Mouse (Mus musculus) myocyte (in vitro differentiated cells): ENCODE results near the gene Pramel1. TPM values are rescaled to one million over a fixed set of nuclear protein-coding genes. Genes with fewer than 3 reads are reported as not detected.
A peak's percentile ranks its signal among the peaks of the same experiment; 100 is the strongest.
"Not testable (repeated sequence)": the region's sequence is repeated elsewhere in the genome, so short reads cannot be mapped to it uniquely, and the experiment has no call there.

ENCODE experiments used
- H3K27me3 ChIP-seq: one replicate; pipeline ENCODE4 v1.6.1; 2011; ENCODE audit not compliant: control insufficient read depth, insufficient read depth, insufficient read length
- H3K36me3 ChIP-seq: one replicate; pipeline ENCODE4 v1.6.1; 2011; ENCODE audit not compliant: control insufficient read depth, insufficient read depth
- H3K4me2 ChIP-seq: one replicate; pipeline ENCODE4 v1.6.1; 2011; ENCODE audit warnings: low read depth, control low read depth
- H3K4me3 ChIP-seq: one replicate; pipeline ENCODE4 v1.5.1; 2011; ENCODE audit warnings: mild to moderate bottlenecking, control low read depth, moderate library complexity
- H3K79me2 ChIP-seq: one replicate; pipeline ENCODE4 v1.6.1; 2011; ENCODE audit not compliant: control insufficient read depth, insufficient read depth
- H3ac ChIP-seq: one replicate; pipeline ENCODE4 v1.6.1; 2011; ENCODE audit not compliant: control insufficient read depth, insufficient read length
- CEBPB ChIP-seq: IDR thresholded peaks from 2 replicates; pipeline ENCODE4 v1.6.1; 2011; ENCODE audit warnings: mild to moderate bottlenecking, moderate library complexity; ENCODE audit not compliant: poor library complexity, insufficient read depth, severe bottlenecking
- E2F4 ChIP-seq: IDR thresholded peaks from one replicate; pipeline ENCODE4 v1.6.1; 2011; ENCODE audit warnings: mild to moderate bottlenecking, control low read depth, moderate library complexity; ENCODE audit not compliant: insufficient read depth
- MAX ChIP-seq: IDR thresholded peaks from one replicate; pipeline ENCODE4 v1.6.1; 2011; ENCODE audit warnings: low read depth, mild to moderate bottlenecking, control low read depth
- MYOD1 ChIP-seq, 3 experiments: IDR thresholded peaks; one replicate each; pipeline ENCODE4 v1.6.1; 2011; ENCODE audit warnings: control low read depth in 2 of 3, low read depth in 2 of 3, mild to moderate bottlenecking in 2 of 3, moderate library complexity in 1 of 3; ENCODE audit not compliant: insufficient read length in 2 of 3, control insufficient read depth in 1 of 3
- MYOG ChIP-seq, 3 experiments: IDR thresholded peaks; one replicate each; pipeline ENCODE4 v1.6.1; 2011; ENCODE audit warnings: control low read depth in 2 of 3, low read depth in 2 of 3, mild to moderate bottlenecking in 2 of 3; ENCODE audit not compliant: insufficient read length in 2 of 3, control insufficient read depth in 1 of 3, insufficient read depth in 1 of 3
- POLR2A ChIP-seq: IDR thresholded peaks from one replicate; pipeline ENCODE4 v1.6.1; 2011; ENCODE audit warnings: low read depth, mild to moderate bottlenecking, control low read depth, moderate library complexity; ENCODE audit not compliant: insufficient read length
- POLR2AphosphoS2 ChIP-seq: IDR thresholded peaks from one replicate; pipeline ENCODE4 v1.6.1; 2011; ENCODE audit warnings: low read depth, control low read depth; ENCODE audit not compliant: insufficient read length
- REST ChIP-seq: IDR thresholded peaks from one replicate; pipeline ENCODE4 v1.6.1; 2011; ENCODE audit warnings: mild to moderate bottlenecking, control low read depth, moderate library complexity; ENCODE audit not compliant: insufficient read depth, insufficient read length
- SRF ChIP-seq: IDR thresholded peaks from one replicate; pipeline ENCODE4 v1.6.1; 2011; ENCODE audit warnings: low read depth; ENCODE audit not compliant: control insufficient read depth, insufficient read length
- TCF12 ChIP-seq: IDR thresholded peaks from one replicate; pipeline ENCODE4 v1.6.1; 2011; ENCODE audit warnings: mild to moderate bottlenecking, control low read depth; ENCODE audit not compliant: poor library complexity, insufficient read depth, severe bottlenecking
- TCF3 ChIP-seq: IDR thresholded peaks from one replicate; pipeline ENCODE4 v1.6.1; 2011; ENCODE audit warnings: low read depth, control low read depth; ENCODE audit not compliant: insufficient read length
- USF1 ChIP-seq: IDR thresholded peaks from one replicate; pipeline ENCODE4 v1.6.1; 2011; ENCODE audit warnings: low read depth, mild to moderate bottlenecking, control low read depth, moderate library complexity
- polyA plus RNA-seq: library from polyadenylated mRNA; unstranded; fragments of >200 nt; fragmentation: generic; extraction: Trizol; gene quantifications from one replicate; pipeline ENCODE4 v1.2.1, GENCODE M21; 2012; ENCODE audit warnings: missing spikeins

Pramel1 gene
- polyA plus RNA-seq, 1 experiment: not detected

- H3K27me3 ChIP-seq: no peaks in the 10 kb centered on the region
- H3K4me2 ChIP-seq: peak within 1 kb of the TSS; percentile 79
- peaks cover 11% of the 10 kb centered on the region for H3K36me3 ChIP-seq
- H3ac ChIP-seq: no peak within 1 kb of the TSS
- peak within 1 kb of the TSS; percentile 74 for H3K4me3 ChIP-seq
- peaks cover 26% of the 10 kb centered on the region for H3K79me2 ChIP-seq
- TF ChIP-seq POLR2A (peak; percentile 50), USF1 (no peak), SRF (no peak), POLR2AphosphoS2 (peak; percentile 54)
Measured at GRCm38 (mm10) chr4:143412219-143413092, 18.2 kb downstream of the Pramel1 start, which contains the start of gene Pramef8. Pramef8 (plus strand) TSS chr4:143412426.

- Histone ChIP-seq H3K4me3 (peak overlapping the region; percentile 74), H3K4me2 (peak overlapping the region; percentile 78), H3K79me2 (peaks cover 26% of the 10 kb centered on the region), H3K27me3 (no peaks in the 10 kb centered on the region), H3ac (no peak overlapping the region), H3K36me3 (peaks cover 22% of the 10 kb centered on the region)
- TF ChIP-seq CEBPB (no peak), REST (no peak), SRF (no peak), USF1 (no peak), POLR2AphosphoS2 (no peak), TCF3 (no peak), POLR2A (no peak), MAX (no peak), TCF12 (no peak), MYOG (IDR thresholded peaks at IDR 0.05; ENCODE audit: control insufficient read depth in 1 of 3, insufficient read depth in 1 of 3, insufficient read length in 2 of 3, low read depth in 2 of 3) (no peak), MYOD1 (IDR thresholded peaks at IDR 0.05; ENCODE audit: control insufficient read depth in 1 of 3, insufficient read length in 2 of 3, low read depth in 2 of 3) (no peak), E2F4 (no peak)
Measured at GRCm38 (mm10) chr4:143413621-143414020, 19.4 kb downstream of the Pramel1 start.

- H3K4me3 ChIP-seq: no peak overlapping the region
- no peak overlapping the region for H3ac ChIP-seq
- H3K27me3 ChIP-seq: no peaks in the 10 kb centered on the region
- TF ChIP-seq USF1 (no peak), TCF3 (no peak), POLR2AphosphoS2 (no peak), E2F4 (no peak), MYOG (IDR thresholded peaks at IDR 0.05; ENCODE audit: control insufficient read depth in 1 of 3, insufficient read depth in 1 of 3, insufficient read length in 2 of 3, low read depth in 2 of 3) (no peak), MYOD1 (IDR thresholded peaks at IDR 0.05; ENCODE audit: control insufficient read depth in 1 of 3, insufficient read length in 2 of 3, low read depth in 2 of 3) (no peak), POLR2A (no peak), TCF12 (no peak), REST (no peak), MAX (no peak), SRF (no peak), CEBPB (no peak)
- H3K79me2 ChIP-seq: peaks cover 26% of the 10 kb centered on the region
- H3K36me3 ChIP-seq: peaks cover 27% of the 10 kb centered on the region
- H3K4me2 ChIP-seq: no peak overlapping the region
Measured at GRCm38 (mm10) chr4:143414121-143414520, 19.9 kb downstream of the Pramel1 start.

- not testable (repeated sequence) for H3K27me3 ChIP-seq, H3K79me2 ChIP-seq, H3K4me3 ChIP-seq, H3ac ChIP-seq, H3K36me3 ChIP-seq, H3K4me2 ChIP-seq
Measured at GRCm38 (mm10) chr4:143426770-143427169, 32.5 kb downstream of the Pramel1 start.

Other genes with a start within 250 kb of the Pramel1 start
- gene Prdm2, start 181.4 kb upstream of the Pramel1 start, polyA plus RNA-seq: 14.5 TPM
- gene Pdpn, start 94.9 kb upstream of the Pramel1 start, polyA plus RNA-seq: 102 TPM
- gene Lrrc38, start 44.7 kb upstream of the Pramel1 start, polyA plus RNA-seq: not detected
- gene Pramef8, start 18.0 kb downstream of the Pramel1 start, polyA plus RNA-seq: 12.6 TPM
- not detected for gene Oog4, start 55.9 kb downstream of the Pramel1 start, polyA plus RNA-seq
- gene Gm13043, start 116.9 kb downstream of the Pramel1 start, polyA plus RNA-seq: not detected
- gene Gm13040, start 141.5 kb downstream of the Pramel1 start, polyA plus RNA-seq: not detected
- not detected for gene BC080695, start 157.3 kb downstream of the Pramel1 start, polyA plus RNA-seq
- not detected for gene Gm13057, start 157.3 kb downstream of the Pramel1 start, polyA plus RNA-seq
- not detected for gene Gm13083, start 220.6 kb downstream of the Pramel1 start, polyA plus RNA-seq